Mouse (Mus musculus): ENCODE data around the gene Ropn1l.

Ropn1l gene

DNA sequence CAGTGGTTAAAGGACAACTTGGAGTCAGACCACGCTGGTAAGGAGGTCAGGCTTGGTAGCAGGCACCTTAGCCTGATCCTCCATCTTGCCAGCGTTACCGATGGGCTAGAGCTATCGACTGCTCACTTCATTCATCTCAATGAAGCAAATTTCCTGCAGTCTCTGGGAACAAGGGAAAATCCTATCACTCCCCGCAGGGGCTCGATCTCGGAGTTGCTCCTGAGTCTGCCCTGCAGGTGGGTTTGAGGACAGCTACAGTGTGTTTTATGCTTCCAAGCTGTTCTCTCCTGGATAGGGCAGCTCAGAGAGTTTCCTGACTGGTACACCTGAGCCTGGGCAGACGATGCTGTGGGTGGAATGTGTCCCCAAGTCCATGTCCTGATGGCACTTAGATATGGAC is 49.2 kb downstream of the Ropn1l start:
- DNase-seq, result no peak

DNA sequence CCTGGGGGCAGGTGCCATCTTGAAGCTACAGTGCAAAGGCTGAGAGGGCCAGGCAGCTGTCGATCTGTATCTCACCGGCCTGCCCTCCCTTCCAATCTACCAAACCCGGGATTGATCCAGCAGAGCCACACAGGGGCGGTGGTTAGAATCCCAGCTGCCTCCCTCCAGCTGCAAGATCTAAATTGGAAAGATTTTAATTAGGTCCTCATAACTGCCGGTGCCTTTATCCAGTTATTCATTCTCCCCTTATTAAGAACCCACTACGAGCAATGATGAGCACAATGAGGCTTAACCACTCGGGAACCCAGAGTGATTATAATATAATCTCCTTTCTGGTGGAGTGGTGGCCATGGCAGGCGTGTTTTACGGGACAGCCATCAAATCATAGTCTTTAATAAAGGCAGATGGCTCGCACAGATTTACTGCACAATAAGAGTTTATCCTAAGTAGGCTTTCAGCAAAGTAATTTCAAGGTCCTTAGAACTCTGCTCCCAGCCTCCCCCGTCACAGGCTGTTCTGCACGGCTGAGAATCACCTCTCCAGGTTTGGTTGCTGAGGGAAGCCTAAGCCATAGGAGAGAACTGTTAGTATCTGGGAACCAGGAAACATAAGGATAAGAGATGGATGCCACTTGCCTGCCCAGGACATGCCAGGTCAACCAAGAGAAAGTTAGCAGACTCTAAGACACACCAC is 51.2 kb downstream of the Ropn1l start:
- DNase-seq, result no peak

DNA sequence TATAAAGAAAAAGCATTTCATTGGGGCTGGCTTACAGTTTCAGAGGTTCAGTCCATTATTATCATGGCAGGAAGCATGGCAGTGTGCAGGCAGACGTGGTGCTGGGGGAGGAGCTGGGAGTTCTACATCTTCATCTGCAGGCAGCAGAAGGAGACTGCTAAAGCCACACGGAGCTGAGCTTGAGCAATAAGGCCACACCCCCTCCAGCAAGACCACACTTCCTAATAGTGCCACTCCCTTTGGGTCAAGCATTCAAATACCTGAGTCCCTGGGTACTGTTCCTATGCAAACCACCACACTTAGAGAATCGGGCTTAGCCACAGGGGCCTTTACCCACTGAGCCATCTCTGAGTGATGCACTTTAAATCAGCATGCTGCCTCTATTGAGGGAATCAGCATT is 52.6 kb downstream of the Ropn1l start:
- DNase-seq, result no peak

DNA sequence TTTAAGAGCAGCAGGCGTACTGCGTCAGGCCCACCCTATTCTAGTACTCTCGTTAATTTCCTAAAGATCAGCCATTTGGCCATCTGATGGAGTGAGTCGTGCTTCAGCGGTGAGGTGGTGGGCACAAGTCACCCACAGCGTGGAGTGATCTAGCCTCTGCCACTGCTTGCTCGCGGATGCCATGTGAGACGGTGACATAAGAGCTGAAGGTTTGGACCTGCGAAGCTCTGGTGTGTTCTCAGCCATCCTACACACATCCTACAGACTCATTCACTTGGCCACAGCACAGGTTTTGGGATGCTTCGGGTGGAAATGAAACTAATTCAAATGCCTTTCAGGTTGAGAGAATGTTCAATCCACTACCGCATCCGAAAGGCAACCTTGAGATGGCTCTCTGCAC is 54.8 kb downstream of the Ropn1l start:
- no peak for DNase-seq

DNA sequence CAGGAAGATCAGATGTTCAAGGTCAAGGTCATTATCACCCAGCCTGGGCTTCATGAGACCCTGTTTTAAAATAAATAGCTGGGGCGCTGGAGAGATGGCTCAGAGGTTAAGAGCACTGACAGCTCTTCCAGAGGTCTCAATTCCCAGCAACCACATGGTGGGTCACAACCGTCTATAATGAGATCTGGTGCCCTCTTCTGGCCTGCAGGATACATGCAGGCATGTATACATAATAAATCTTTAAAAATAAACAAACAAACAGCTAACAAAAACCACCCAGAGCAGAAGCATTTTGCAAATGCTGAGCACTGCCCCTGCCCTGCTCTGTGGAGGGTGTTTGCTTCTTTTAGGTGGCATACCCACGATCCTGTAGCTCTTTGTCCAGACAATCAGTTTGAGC is 56.2 kb downstream of the Ropn1l start:
- no peak for DNase-seq

DNA sequence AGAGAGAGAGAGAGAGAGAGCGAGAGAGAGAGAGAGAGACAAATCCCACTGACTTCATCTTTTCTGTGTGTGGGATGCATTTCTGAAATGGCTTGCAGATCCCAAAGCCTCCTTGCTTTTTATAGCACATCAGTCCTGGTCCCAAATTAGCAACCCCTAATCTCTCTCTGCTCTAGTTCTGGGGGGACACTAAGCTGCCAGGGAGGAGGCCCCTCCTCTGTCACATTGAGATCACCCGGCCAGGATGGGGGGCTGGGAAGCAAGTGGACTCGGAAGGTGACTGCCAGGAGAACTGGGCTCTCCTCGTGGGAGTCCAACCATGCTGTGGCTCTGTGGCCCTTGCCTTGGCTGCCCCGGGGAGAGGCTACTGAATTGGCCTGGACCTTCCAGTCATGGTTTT is 56.8 kb downstream of the Ropn1l start:
- DNase-seq, result no peak

DNA sequence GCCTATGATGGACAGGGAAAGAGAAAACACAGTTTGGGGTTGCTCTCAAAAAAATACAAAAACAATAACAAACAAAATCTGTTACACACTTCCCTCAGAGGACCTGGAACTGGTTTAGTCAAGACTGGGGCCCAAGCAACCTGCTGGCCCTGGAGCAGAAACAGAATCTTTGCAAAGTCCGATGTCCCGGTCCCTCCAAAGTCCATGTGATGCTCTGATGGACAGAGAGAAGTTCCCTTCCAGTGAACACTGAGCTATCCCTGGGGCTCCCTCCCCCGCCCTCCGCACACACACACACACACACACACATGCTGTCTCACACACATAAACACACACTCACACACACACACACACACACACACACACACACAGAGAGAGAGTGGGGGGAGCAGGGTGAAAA is 57.6 kb downstream of the Ropn1l start:
- no peak for DNase-seq

DNA sequence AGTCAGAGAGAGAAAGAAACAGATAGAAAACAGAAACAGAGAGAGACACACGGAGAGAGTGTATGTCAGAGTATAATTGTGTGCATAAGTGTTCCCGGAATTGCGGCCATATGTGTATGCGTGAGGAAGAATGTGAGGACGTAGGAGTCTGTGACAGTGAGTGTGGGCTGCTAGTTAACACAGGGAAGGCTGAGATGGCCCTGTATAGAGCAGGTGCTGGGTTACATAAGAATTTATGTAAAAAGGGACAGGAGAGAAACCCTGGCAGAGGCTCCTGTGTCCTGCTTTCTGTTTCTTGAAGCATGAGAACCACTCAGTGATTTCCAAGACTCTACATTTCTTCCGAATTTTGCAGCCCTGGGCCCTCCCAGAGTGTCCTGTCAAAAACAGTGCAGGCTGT is 60.1 kb downstream of the Ropn1l start:
- DNase-seq, result no peak

DNA sequence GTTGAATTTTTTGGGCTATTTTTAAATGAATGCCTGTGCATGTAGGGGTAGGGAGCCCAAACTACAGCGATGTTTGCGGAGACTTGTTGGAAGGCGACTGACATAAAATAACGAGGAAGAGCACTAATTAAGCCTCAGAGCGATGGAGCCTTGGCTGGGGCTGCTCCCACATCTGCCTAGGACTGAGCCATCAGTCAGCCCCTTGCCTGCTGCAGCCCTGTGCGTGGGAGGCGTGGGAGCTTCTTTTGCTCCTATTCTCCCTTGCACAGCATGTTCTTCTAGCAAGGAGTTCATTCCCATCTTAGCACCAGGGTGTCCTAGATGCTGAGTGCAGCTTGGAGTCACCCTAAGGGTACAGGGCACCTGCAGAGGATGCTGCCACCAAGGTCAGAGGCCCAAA is 60.8 kb downstream of the Ropn1l start:
- no peak for DNase-seq

DNA sequence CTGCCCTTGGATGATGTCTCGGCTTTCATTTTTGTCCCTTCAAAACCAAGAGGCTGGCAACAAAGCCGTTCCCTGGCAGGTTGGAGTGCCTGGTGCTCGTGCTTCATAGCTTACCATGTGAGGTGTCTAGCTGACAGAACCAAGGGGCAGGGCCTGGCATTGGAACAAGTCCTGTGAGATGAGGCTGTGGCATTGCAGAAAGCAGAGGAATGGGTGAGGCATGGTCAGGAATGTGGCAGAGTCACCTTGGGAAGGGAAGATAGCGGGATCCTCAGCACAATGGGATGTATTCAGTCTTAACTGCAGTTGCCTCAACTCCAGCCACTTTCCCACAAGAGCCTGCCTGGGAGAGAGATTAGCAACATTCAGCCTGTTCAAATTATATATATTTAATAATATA is 61.4 kb downstream of the Ropn1l start:
- no peak for DNase-seq
